Mouse (Mus musculus): ENCODE data around the gene Ankra2. TPM values are rescaled to one million over a fixed set of nuclear protein-coding genes. Genes with fewer than 3 reads are reported as not detected.
A peak's percentile ranks its signal among the peaks of the same experiment; 100 is the strongest.

The Ankra2 gene
- polyA plus RNA-seq, 1 experiment from 2014 or later = 21.2 TPM

DNA sequence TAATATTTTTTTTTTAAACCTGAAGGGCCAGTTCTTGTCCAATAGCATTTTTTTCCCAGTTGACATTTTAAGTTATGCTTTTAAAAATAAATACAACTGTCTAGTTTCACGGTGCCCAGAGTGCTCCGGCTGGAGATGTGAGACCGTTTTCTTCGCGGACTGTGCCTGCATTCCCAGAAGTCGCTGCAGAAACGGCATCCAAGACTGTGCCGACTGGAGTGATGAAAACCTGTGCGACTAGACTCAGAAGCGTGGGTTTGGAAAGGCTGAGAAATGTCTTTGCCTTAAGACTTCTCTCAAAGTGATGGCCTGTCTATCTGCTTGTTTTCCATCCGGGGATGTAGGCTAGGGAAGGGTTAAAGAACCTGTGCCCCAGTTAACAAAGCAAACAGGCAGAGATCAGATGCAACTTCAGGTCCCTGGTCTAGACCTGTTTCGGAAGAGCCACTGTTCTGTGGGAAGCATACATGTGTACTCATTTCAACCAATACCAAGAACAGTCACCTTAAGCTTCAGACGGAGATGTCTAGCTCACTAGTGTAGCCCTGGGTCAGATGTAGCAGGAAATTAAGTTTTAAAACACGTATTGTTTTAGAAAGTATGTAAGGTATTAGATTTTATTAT is 44.1 kb downstream of the Ankra2 start:
- ATAC-seq (ENCODE audit: insufficient read depth) (peak; percentile 52), DNase-seq (no peak)
- peak overlapping the region; percentile 32 for H3K4me2 ChIP-seq
- no peak for TF ChIP-seq CTCF (IDR thresholded peaks at IDR 0.05; ENCODE audit: low read depth)
- H3K4me3 ChIP-seq (ENCODE audit: low read depth, low read length) = no peak overlapping the region
- H3K27me3 ChIP-seq (ENCODE audit: insufficient read depth, low read length) = no peaks in the 10 kb centered on the region
- no peak overlapping the region for H3K27ac ChIP-seq (ENCODE audit: low read depth)
- H3K36me3 ChIP-seq (ENCODE audit: insufficient read depth) = peaks cover 37% of the 10 kb centered on the region
- H3K9ac ChIP-seq = 0 out of 2 replicates have a peak overlapping the region, but pooled peaks have one; percentile 2
- 23% methylated on average over 14 of the region's 14 CpGs for WGBS
- H3K4me1 ChIP-seq (ENCODE audit: insufficient read depth) = 0 out of 2 replicates have a peak, but pooled peaks cover 5% of the 10 kb centered on the region
- H3K9me3 ChIP-seq (ENCODE audit: low read depth, low read length) = no peaks in the 10 kb centered on the region

DNA sequence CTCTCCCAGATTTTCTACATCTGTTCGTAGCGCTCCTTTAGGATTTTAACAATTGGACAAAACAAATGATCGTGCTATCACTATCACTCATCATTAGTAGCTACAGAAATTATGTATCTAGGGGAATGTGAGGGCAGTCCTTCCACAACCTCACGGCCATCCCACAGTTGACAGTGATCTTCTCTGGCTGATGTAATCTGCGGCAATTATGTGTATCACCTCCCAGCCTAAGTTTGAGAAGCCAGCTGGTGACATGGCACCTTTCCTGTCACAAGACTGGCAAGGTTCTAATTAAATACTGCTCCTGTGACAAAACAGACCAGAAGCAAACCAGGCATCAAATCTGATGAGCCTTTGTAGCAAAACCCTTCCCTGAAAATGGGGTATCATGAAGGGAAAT is 45.1 kb downstream of the Ankra2 start:
- ATAC-seq (ENCODE audit: insufficient read depth) (no peak), DNase-seq (no peak)
- no peaks in the 10 kb centered on the region for H3K27me3 ChIP-seq (ENCODE audit: insufficient read depth, low read length)
- no peak overlapping the region for H3K4me2 ChIP-seq
- H3K4me3 ChIP-seq (ENCODE audit: low read depth, low read length) = no peak overlapping the region
- H3K9me3 ChIP-seq (ENCODE audit: low read depth, low read length) = no peaks in the 10 kb centered on the region
- 68% methylated on average over 5 of the region's 5 CpGs for WGBS
- TF ChIP-seq CTCF (IDR thresholded peaks at IDR 0.05; ENCODE audit: low read depth) = no peak
- 0 out of 2 replicates have a peak, but pooled peaks cover 5% of the 10 kb centered on the region for H3K4me1 ChIP-seq (ENCODE audit: insufficient read depth)
- H3K9ac ChIP-seq = no peak overlapping the region
- peaks cover 48% of the 10 kb centered on the region for H3K36me3 ChIP-seq (ENCODE audit: insufficient read depth)
- H3K27ac ChIP-seq (ENCODE audit: low read depth) = no peak overlapping the region

DNA sequence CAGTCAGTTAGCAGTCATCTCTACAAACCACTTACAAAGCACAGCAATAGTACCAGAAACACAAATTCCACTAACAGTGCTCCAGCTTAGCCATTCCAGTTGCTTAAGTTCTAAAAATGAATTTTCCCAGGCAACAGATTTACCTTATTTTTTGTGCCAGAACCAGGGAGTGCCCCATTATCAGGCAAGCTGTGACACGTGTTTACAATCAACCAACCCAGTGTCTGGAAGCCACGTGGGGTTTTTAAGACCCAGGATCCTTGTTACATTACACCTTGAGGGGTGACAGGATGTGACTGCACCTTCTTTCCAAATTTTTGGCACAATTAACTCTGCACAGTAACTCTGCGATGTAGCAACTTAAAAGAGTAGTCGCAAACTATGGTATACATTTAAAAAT is 45.9 kb downstream of the Ankra2 start:
- H3K9ac ChIP-seq = no peak overlapping the region
- H3K27me3 ChIP-seq (ENCODE audit: insufficient read depth, low read length) = no peaks in the 10 kb centered on the region
- peaks cover 55% of the 10 kb centered on the region for H3K36me3 ChIP-seq (ENCODE audit: insufficient read depth)
- 0 out of 2 replicates have a peak, but pooled peaks cover 5% of the 10 kb centered on the region for H3K4me1 ChIP-seq (ENCODE audit: insufficient read depth)
- TF ChIP-seq CTCF (IDR thresholded peaks at IDR 0.05; ENCODE audit: low read depth) = no peak
- no peaks in the 10 kb centered on the region for H3K9me3 ChIP-seq (ENCODE audit: low read depth, low read length)
- no peak overlapping the region for H3K4me2 ChIP-seq
- no peak for ATAC-seq (ENCODE audit: insufficient read depth)
- DNase-seq = no peak
- no peak overlapping the region for H3K4me3 ChIP-seq (ENCODE audit: low read depth, low read length)
- no peak overlapping the region for H3K27ac ChIP-seq (ENCODE audit: low read depth)
- WGBS = 71% methylated on average over 4 of the region's 4 CpGs

GRCm38 (mm10) chr13:98311597-98311996 is 48.7 kb downstream of the Ankra2 start:
- no peak for DNase-seq
- no peak overlapping the region for H3K27ac ChIP-seq (ENCODE audit: low read depth)
- no peak for TF ChIP-seq CTCF (IDR thresholded peaks at IDR 0.05; ENCODE audit: low read depth)
- ATAC-seq (ENCODE audit: insufficient read depth) = no peak
- H3K4me3 ChIP-seq (ENCODE audit: low read depth, low read length) = no peak overlapping the region
- H3K4me1 ChIP-seq (ENCODE audit: insufficient read depth) = 0 out of 2 replicates have a peak, but pooled peaks cover 5% of the 10 kb centered on the region
- H3K27me3 ChIP-seq (ENCODE audit: insufficient read depth, low read length) = no peaks in the 10 kb centered on the region
- H3K9me3 ChIP-seq (ENCODE audit: low read depth, low read length) = no peaks in the 10 kb centered on the region
- H3K36me3 ChIP-seq (ENCODE audit: insufficient read depth) = peaks cover 68% of the 10 kb centered on the region
- no peak overlapping the region for H3K9ac ChIP-seq
- H3K4me2 ChIP-seq = no peak overlapping the region
- 92% methylated on average over 5 of the region's 5 CpGs for whole genome bisulfite sequencing

GRCm38 (mm10) chr13:98313631-98314030 is 50.8 kb downstream of the Ankra2 start:
- peaks cover 61% of the 10 kb centered on the region for H3K36me3 ChIP-seq (ENCODE audit: insufficient read depth)
- ATAC-seq (ENCODE audit: insufficient read depth) = no peak
- no peak overlapping the region for H3K9ac ChIP-seq
- WGBS = 68% methylated on average over 7 of the region's 7 CpGs
- no peak for DNase-seq
- H3K9me3 ChIP-seq (ENCODE audit: low read depth, low read length) = no peaks in the 10 kb centered on the region
- H3K27ac ChIP-seq (ENCODE audit: low read depth) = no peak overlapping the region
- H3K4me3 ChIP-seq (ENCODE audit: low read depth, low read length) = no peak overlapping the region
- TF ChIP-seq CTCF (IDR thresholded peaks at IDR 0.05; ENCODE audit: low read depth) = no peak
- H3K27me3 ChIP-seq (ENCODE audit: insufficient read depth, low read length) = no peaks in the 10 kb centered on the region
- H3K4me2 ChIP-seq = no peak overlapping the region
- H3K4me1 ChIP-seq (ENCODE audit: insufficient read depth) = no peaks in the 10 kb centered on the region

DNA sequence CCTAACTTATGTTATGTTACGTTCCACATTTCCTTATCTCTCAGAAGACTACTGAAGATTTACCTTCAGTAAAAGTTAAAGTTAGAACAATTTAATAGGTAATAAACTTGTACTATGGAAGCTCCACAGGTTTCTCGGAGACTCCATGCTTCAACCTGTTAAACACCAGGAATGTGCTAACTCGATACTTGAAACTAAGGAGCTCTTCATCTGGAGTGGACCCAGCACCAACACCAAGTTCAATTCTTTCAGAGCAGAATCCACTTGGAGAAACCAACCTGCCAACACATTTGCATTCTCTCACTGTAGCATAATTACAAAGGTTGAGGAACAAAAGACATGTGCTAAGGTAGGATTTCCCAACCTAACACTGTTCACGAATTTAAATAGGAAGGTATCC is 52.2 kb downstream of the Ankra2 start:
- Histone ChIP-seq H3K36me3 (ENCODE audit: insufficient read depth) (peaks cover 49% of the 10 kb centered on the region), H3K27ac (ENCODE audit: low read depth) (no peak overlapping the region), H3K9ac (0 out of 2 replicates have a peak overlapping the region, but pooled peaks have one; percentile 13), H3K4me2 (peak overlapping the region; percentile 87), H3K4me1 (ENCODE audit: insufficient read depth) (no peaks in the 10 kb centered on the region), H3K4me3 (ENCODE audit: low read depth, low read length) (peak overlapping the region; percentile 99), H3K9me3 (ENCODE audit: low read depth, low read length) (no peaks in the 10 kb centered on the region), H3K27me3 (ENCODE audit: insufficient read depth, low read length) (no peaks in the 10 kb centered on the region)
- 53% methylated on average over 4 of the region's 4 CpGs for WGBS
- no peak for DNase-seq
- no peak for TF ChIP-seq CTCF (IDR thresholded peaks at IDR 0.05; ENCODE audit: low read depth)
- ATAC-seq (ENCODE audit: insufficient read depth) = no peak

DNA sequence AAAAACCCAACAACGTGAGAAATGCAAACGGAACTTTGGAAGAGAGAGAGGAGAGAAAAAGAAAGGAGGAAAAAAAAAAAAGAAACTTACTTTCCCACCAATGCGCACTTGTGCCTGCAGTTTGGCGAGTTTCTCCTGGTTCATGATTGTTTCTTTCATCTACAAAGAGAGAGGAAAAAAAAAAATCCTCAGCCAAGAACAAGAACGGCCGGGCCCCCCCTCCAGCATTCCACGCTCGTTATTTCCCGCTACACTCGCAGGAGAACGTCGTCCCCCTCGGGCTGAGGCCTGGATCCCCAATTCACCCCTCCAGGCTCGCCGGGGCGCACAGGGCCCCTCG is 53.2 kb downstream of the Ankra2 start:
- H3K36me3 ChIP-seq (ENCODE audit: insufficient read depth) = peaks cover 39% of the 10 kb centered on the region
- H3K9ac ChIP-seq = peak overlapping the region; percentile 98
- DNase-seq = peak; percentile 46
- ATAC-seq (ENCODE audit: insufficient read depth) = no peak
- peak overlapping the region; percentile 94 for H3K27ac ChIP-seq (ENCODE audit: low read depth)
- peak overlapping the region; percentile 99 for H3K4me3 ChIP-seq (ENCODE audit: low read depth, low read length)
- TF ChIP-seq CTCF (IDR thresholded peaks at IDR 0.05; ENCODE audit: low read depth) = no peak
- peak overlapping the region; percentile 87 for H3K4me2 ChIP-seq
- H3K27me3 ChIP-seq (ENCODE audit: insufficient read depth, low read length) = no peaks in the 10 kb centered on the region
- under 1% methylated on average over 17 of the region's 17 CpGs for WGBS
- no peaks in the 10 kb centered on the region for H3K4me1 ChIP-seq (ENCODE audit: insufficient read depth)
- H3K9me3 ChIP-seq (ENCODE audit: low read depth, low read length) = no peaks in the 10 kb centered on the region
